Mouse (Mus musculus) gastrocnemius, postnatal 14 days (tissue): ENCODE data around the gene Adat3. TPM values are rescaled to one million over a fixed set of nuclear protein-coding genes. Genes with fewer than 3 reads are reported as not detected.

Experiments used
- DNase-seq: peaks from one replicate; pipeline ENCODE4 v3.0.0; 2021; ENCODE audit warnings: mixed read lengths
- intact Hi-C: fragments of 180-260 bp; cut with DNase I; formaldehyde crosslinking; loops from one replicate; pipeline ENCODE4 v1.15.1; 2025; ENCODE audit warnings: low total_unique reads
- total RNA-seq, 2 experiments: library from RNA; stranded (reverse); gene quantifications; 2 replicates each; pipeline ENCODE4 v1.2.3; 2021

Adat3 gene
- total RNA-seq, 2 experiments from 2014 or later: 1.2 to 1.5 TPM

GRCm38 (mm10) chr10:80606306-80606705 lies 3.6 kb downstream of the Adat3 start:
- DNase-seq: no peak
- intact Hi-C loops: loop anchor here (5.0 kb wide), 1 partner anchor 86 kb away; no protein-coding TSS in a partner anchor

- intact Hi-C loops: loop anchor here (5.0 kb wide), 1 partner anchor 85 kb away; no protein-coding TSS in a partner anchor
- DNase-seq: no peak
Measured at GRCm38 (mm10) chr10:80606737-80607350, 4.2 kb downstream of the Adat3 start.

GRCm38 (mm10) chr10:80608435-80608834 lies 5.8 kb downstream of the Adat3 start:
- intact Hi-C loops: loop anchor here (5.0 kb wide), 1 partner anchor 84 kb away; no protein-coding TSS in a partner anchor

GRCm38 (mm10) chr10:80609269-80609924 lies 6.7 kb downstream of the Adat3 start:
- intact Hi-C loops: loop anchor here (5.0 kb wide), 1 partner anchor 83 kb away; no protein-coding TSS in a partner anchor
- DNase-seq: no peak

More at GRCm38 (mm10) chr10:80608435-80608834, 5.8 kb downstream of the Adat3 start:
- DNase-seq: no peak

GRCm38 (mm10) chr10:80610116-80610785 lies 7.6 kb downstream of the Adat3 start:
- intact Hi-C loops: no loop called here
- DNase-seq: no peak

- intact Hi-C loops: no loop called here
- no peak for DNase-seq
Measured at GRCm38 (mm10) chr10:80611024-80611423, 8.3 kb downstream of the Adat3 start.

- intact Hi-C loops: no loop called here
- no peak for DNase-seq
Measured at GRCm38 (mm10) chr10:80611905-80612304, 9.2 kb downstream of the Adat3 start.

- intact Hi-C loops: no loop called here
Measured at GRCm38 (mm10) chr10:80613821-80614220, 11.1 kb downstream of the Adat3 start.

GRCm38 (mm10) chr10:80614351-80614750 lies 11.7 kb downstream of the Adat3 start:
- DNase-seq: no peak
- intact Hi-C loops: no loop called here

More at GRCm38 (mm10) chr10:80613821-80614220, 11.1 kb downstream of the Adat3 start:
- no peak for DNase-seq

GRCm38 (mm10) chr10:80618181-80618580 lies 15.5 kb downstream of the Adat3 start:
- intact Hi-C loops: no loop called here
- peak; percentile 59 for DNase-seq

- intact Hi-C loops: no loop called here
- DNase-seq: no peak
Measured at GRCm38 (mm10) chr10:80619465-80620244, 17.0 kb downstream of the Adat3 start.

- intact Hi-C loops: no loop called here
- DNase-seq: no peak
Measured at GRCm38 (mm10) chr10:80620365-80620764, 17.7 kb downstream of the Adat3 start.

- intact Hi-C loops: no loop called here
- no peak for DNase-seq
Measured at GRCm38 (mm10) chr10:80620796-80621689, 18.4 kb downstream of the Adat3 start.

- intact Hi-C loops: no loop called here
- no peak for DNase-seq
Measured at GRCm38 (mm10) chr10:80621690-80621939, 18.9 kb downstream of the Adat3 start.

- peak; percentile 99 for DNase-seq
- intact Hi-C loops: no loop called here
Measured at GRCm38 (mm10) chr10:80621940-80622660, 19.4 kb downstream of the Adat3 start.

- intact Hi-C loops: no loop called here
- peak; percentile 65 for DNase-seq
Measured at GRCm38 (mm10) chr10:80622661-80623456, 20.2 kb downstream of the Adat3 start, which contains the start of gene Csnk1g2. Gene Csnk1g2, plus strand, starts transcription at chr10:80622838.

GRCm38 (mm10) chr10:80623457-80624191 lies 20.9 kb downstream of the Adat3 start:
- DNase-seq: peak; percentile 62
- intact Hi-C loops: no loop called here
